Mouse (Mus musculus): ENCODE results near the gene Nudt13. TPM values are rescaled to one million over a fixed set of nuclear protein-coding genes. Genes with fewer than 3 reads are reported as not detected.

Nudt13 gene
- 26.8 and 38.4 TPM in 2 replicates for polyA plus RNA-seq (2012; rRNA removed; ENCODE audit: low replicate concordance)

GRCm38 (mm10) chr14:20294117-20294892 lies at the start of gene Nudt13:
Nudt13 (plus strand) TSS chr14:20294697.

GRCm38 (mm10) chr14:20269082-20269809 lies 25.3 kb upstream of the Nudt13 start, which contains the start of gene Kcnk16:
Kcnk16 (minus strand) TSS chr14:20269199.

GRCm38 (mm10) chr14:20347991-20348541 lies 53.6 kb downstream of the Nudt13 start, which contains the start of the genes Ecd and Fam149b:
Ecd (minus strand) TSS chr14:20348121.
Fam149b (plus strand) TSS chr14:20348162.

Other genes starting within 250 kb of the Nudt13 start
- gene Saysd1, start 156.2 kb upstream of the Nudt13 start, polyA plus RNA-seq (2012; rRNA removed; ENCODE audit: low replicate concordance) = 7.0 and 12.4 TPM in 2 replicates
- gene Kcnk5, start 112.9 kb upstream of the Nudt13 start, polyA plus RNA-seq (2012; rRNA removed; ENCODE audit: low replicate concordance) = 9.6 and 10.0 TPM in 2 replicates
- 0.85 and 1.1 TPM in 2 replicates for gene Kcnk16, start 25.5 kb upstream of the Nudt13 start, polyA plus RNA-seq (2012; rRNA removed; ENCODE audit: low replicate concordance)
- gene Ecd, start 53.4 kb downstream of the Nudt13 start, polyA plus RNA-seq (2012; rRNA removed; ENCODE audit: low replicate concordance) = 14.6 and 20.5 TPM in 2 replicates
- gene Fam149b, start 53.5 kb downstream of the Nudt13 start, polyA plus RNA-seq (2012; rRNA removed; ENCODE audit: low replicate concordance) = 25.0 and 37.1 TPM in 2 replicates
- gene Dnajc9, start 94.2 kb downstream of the Nudt13 start, polyA plus RNA-seq (2012; rRNA removed; ENCODE audit: low replicate concordance) = 8.0 and 34.0 TPM in 2 replicates
- 51.6 and 55.1 TPM in 2 replicates for gene Mrps16, start 98.9 kb downstream of the Nudt13 start, polyA plus RNA-seq (2012; rRNA removed; ENCODE audit: low replicate concordance)
- 0.09 TPM in 1 of 2 replicates, not detected in the other for gene Cfap70, start 157.5 kb downstream of the Nudt13 start, polyA plus RNA-seq (2012; rRNA removed; ENCODE audit: low replicate concordance)
- 87.8 and 94.9 TPM in 2 replicates for gene Anxa7, start 185.4 kb downstream of the Nudt13 start, polyA plus RNA-seq (2012; rRNA removed; ENCODE audit: low replicate concordance)
- 0.31 and 1.4 TPM in 2 replicates for gene Mss51, start 202.2 kb downstream of the Nudt13 start, polyA plus RNA-seq (2012; rRNA removed; ENCODE audit: low replicate concordance)

Measured in mammary gland, adult 2 months (tissue).